In genomic region chr17:31870446-31870845, GRCm38 (mm10) we compare ENCODE assay signal across 12 mouse cellular contexts. TPM values are rescaled to one million over a fixed set of nuclear protein-coding genes. Genes with fewer than 3 reads are reported as not detected.
DNase-seq lines count a peak whose midpoint lies in the region; ATAC-seq and TF ChIP-seq lines count a peak whose summit lies in the region.
"Had no signal": no experiment of that assay in that cellular context is flagged by ENCODE, and none has a peak within 500 bp of the region (broad histone marks: within the 10 kb centered on the region; RNA-seq: fewer than 3 reads in every experiment).

No protein-coding gene starts in this region.

- DNase-seq in adrenal gland, adult 8-10 months, result peak; percentile 0
- DNase-seq in adrenal gland, postnatal 4 days (ENCODE audit: low spot score in 2 of 2), result no peak
- peak; percentile 4 for DNase-seq in kidney, postnatal 10 days
- DNase-seq in kidney, adult 2 months, result no peak
- DNase-seq in liver, postnatal 0 days, result peak; percentile 56
- DNase-seq in thymus, adult 18-20 months, result no peak
- no peak for DNase-seq in layer of hippocampus, adult 2 months (ENCODE audit: low spot score in 2 of 2)
- DNase-seq: cerebellum, adult 18-20 months; forebrain, postnatal 0 days; kidney, adult 18-20 months had no signal

- H3K4me1 ChIP-seq in kidney, adult 2 months (ENCODE audit: control insufficient read depth, insufficient read depth, low read length), result no peaks in the 10 kb centered on the region
- peaks cover 20% of the 10 kb centered on the region for H3K4me1 ChIP-seq in embryonic facial prominence, embryonic 15.5 days
- H3K4me1 ChIP-seq in liver, postnatal 0 days (ENCODE audit: insufficient read depth), result peaks cover 40% of the 10 kb centered on the region

- no peak overlapping the region for H3K27ac ChIP-seq in kidney, adult 2 months (ENCODE audit: insufficient read depth, low read depth, low read length)
- H3K27ac ChIP-seq in embryonic facial prominence, embryonic 15.5 days (replicated peaks), result no peak overlapping the region; the same call in 1 of the 2 replicates
- H3K27ac ChIP-seq in liver, postnatal 0 days (ENCODE audit: low read depth), result peak overlapping the region; percentile 96
- no peak overlapping the region for H3K27ac ChIP-seq in layer of hippocampus, adult 2 months
- H3K27ac ChIP-seq: macrophage had no signal

- 81% methylated on average over 9 of the region's 9 CpGs for WGBS in kidney, adult 2 months
- WGBS in embryonic facial prominence, embryonic 15.5 days, result 72% methylated on average over 9 of the region's 9 CpGs
- 46% methylated on average over 9 of the region's 9 CpGs for WGBS in liver, postnatal 0 days (ENCODE audit: insufficient replicate concordance)

- no peak for TF ChIP-seq EP300 in liver, postnatal 0 days (IDR thresholded peaks at IDR 0.05; ENCODE audit: low read depth)

- H3K4me3 ChIP-seq in kidney, adult 2 months (ENCODE audit: insufficient read depth, low read depth, low read length), result no peak overlapping the region
- no peak overlapping the region for H3K4me3 ChIP-seq in embryonic facial prominence, embryonic 15.5 days (replicated peaks)
- no peak overlapping the region for H3K4me3 ChIP-seq in liver, postnatal 0 days (ENCODE audit: low read depth, low read length)
- H3K4me3 ChIP-seq in layer of hippocampus, adult 2 months, result no peak overlapping the region

- no peak for TF ChIP-seq CTCF in kidney, adult 2 months (conservative IDR thresholded peaks at IDR 0.05; ENCODE audit: insufficient read depth, insufficient read length, low read depth, low read length)
- no peak for TF ChIP-seq CTCF in liver, postnatal 0 days (IDR thresholded peaks at IDR 0.05; ENCODE audit: low read depth)
- TF ChIP-seq CTCF in layer of hippocampus, adult 2 months (conservative IDR thresholded peaks at IDR 0.05), result no peak

- H3K9me3 ChIP-seq in embryonic facial prominence, embryonic 15.5 days (replicated peaks), result no peaks in the 10 kb centered on the region
- H3K9me3 ChIP-seq in liver, postnatal 0 days (ENCODE audit: low read length), result no peaks in the 10 kb centered on the region

- no peaks in the 10 kb centered on the region for H3K36me3 ChIP-seq in kidney, adult 2 months (ENCODE audit: control insufficient read depth, insufficient read depth, low read length)
- H3K36me3 ChIP-seq in embryonic facial prominence, embryonic 15.5 days, result no peaks in the 10 kb centered on the region
- no peaks in the 10 kb centered on the region for H3K36me3 ChIP-seq in liver, postnatal 0 days (replicated peaks; ENCODE audit: insufficient read depth, low read length)

- no peak for ATAC-seq in embryonic facial prominence, embryonic 15.5 days (ENCODE audit: insufficient number of reproducible peaks, low FRiP score, low TSS enrichment, low read depth)
- peak; percentile 49 for ATAC-seq in liver, postnatal 0 days
- ATAC-seq: forebrain, postnatal 0 days had no signal

- no peak overlapping the region for H3K9ac ChIP-seq in embryonic facial prominence, embryonic 15.5 days
- H3K9ac ChIP-seq in liver, postnatal 0 days (replicated peaks), result peak overlapping the region; percentile 35; the same call in 1 of the 2 replicates
- H3K9ac ChIP-seq: forebrain, postnatal 0 days had no signal

- no peaks in the 10 kb centered on the region for H3K27me3 ChIP-seq in kidney, adult 2 months (replicated peaks; ENCODE audit: control insufficient read depth, insufficient read depth, low read length)
- H3K27me3 ChIP-seq in embryonic facial prominence, embryonic 15.5 days, result no peaks in the 10 kb centered on the region
- H3K27me3 ChIP-seq in liver, postnatal 0 days (ENCODE audit: insufficient read depth, low read length), result no peaks in the 10 kb centered on the region

- H3K4me2 ChIP-seq in embryonic facial prominence, embryonic 15.5 days (replicated peaks), result peak overlapping the region; percentile 30; the same call in 1 of the 2 replicates
- peak overlapping the region; percentile 60 for H3K4me2 ChIP-seq in liver, postnatal 0 days (ENCODE audit: low read depth, low read length)

- TF ChIP-seq POLR2A in kidney, adult 2 months (IDR thresholded peaks at IDR 0.05; ENCODE audit: low read depth, low read length), result no peak

RNA-seq across cellular contexts. Expression of gene Sik1, which starts 14.8 kb away (rescaled TPM):
- total RNA-seq in adrenal gland, adult 8-10 months (2022), result 100 to 1,000 TPM in 1 of 4 experiments, 10 to 100 TPM in 2, 1 to 10 TPM in 1; 8.6 to 127 (median 15.7) TPM
- 10 to 100 TPM; 27.1 to 28.0 TPM for total RNA-seq in adrenal gland, postnatal 4 days (2021)
- 35.5 and 57.6 TPM in 2 replicates for polyA plus RNA-seq in kidney, adult 2 months (2012; rRNA removed)
- 33.6 and 35.5 TPM in 2 replicates for polyA plus RNA-seq in embryonic facial prominence, embryonic 15.5 days (2015; fragmentation: Nextera tagmentation; extraction: Ambion mirVana)
- polyA plus RNA-seq in liver, postnatal 0 days (2015; fragmentation: Nextera tagmentation; extraction: Ambion mirVana), result 7.8 and 8.1 TPM in 2 replicates
- 10 to 100 TPM; 12.4 to 15.4 TPM for total RNA-seq in layer of hippocampus, adult 2 months (2021)

Comparison
In these comparisons a context has a peak if more than half of its experiments do, and no peak if none do; other contexts are left out.
1. DNase-seq: peak in adrenal gland, adult 8-10 months (single experiment), kidney, postnatal 10 days (single experiment) and liver, postnatal 0 days (single experiment); none in adrenal gland, postnatal 4 days (0 of 2), kidney, adult 2 months (single experiment), thymus, adult 18-20 months (0 of 2) and layer of hippocampus, adult 2 months (0 of 2).